Mouse (Mus musculus): ENCODE data around the gene Incenp.

DNA sequence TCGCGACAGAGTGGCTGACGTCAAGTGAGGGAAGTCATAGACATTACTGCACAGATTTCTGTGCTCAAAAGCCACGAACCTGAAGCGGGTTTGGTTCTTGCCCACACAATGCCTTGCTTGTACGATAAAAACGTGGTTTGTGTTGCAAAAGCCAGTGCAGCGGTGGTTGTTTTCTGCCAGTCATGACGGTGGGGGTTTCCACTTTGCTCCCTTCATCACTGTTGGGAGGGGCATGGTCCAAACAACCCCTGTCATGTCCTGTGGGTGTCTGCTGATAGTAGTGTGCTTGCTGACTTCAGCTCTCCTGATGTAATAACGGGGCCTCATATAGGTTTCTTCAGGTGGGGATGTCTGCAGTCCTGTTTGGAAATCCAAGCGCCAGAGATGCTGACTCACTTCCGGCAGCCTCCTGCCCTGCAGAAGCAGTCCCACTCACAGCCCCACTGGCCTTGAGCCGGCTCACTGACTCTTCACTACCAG, 39.5 kb upstream of the Incenp start:
- TF ChIP-seq POLR2A (IDR thresholded peaks at IDR 0.05; ENCODE audit: borderline replicate concordance, insufficient read depth, low read length) (no peak), CTCF (IDR thresholded peaks at IDR 0.05; ENCODE audit: borderline replicate concordance, insufficient read depth, low read depth, low read length) (no peak)
